Mouse (Mus musculus) embryonic facial prominence, embryonic 15.5 days (tissue): Measurements from ENCODE around the gene Abca17. TPM values are rescaled to one million over a fixed set of nuclear protein-coding genes. Genes with fewer than 3 reads are reported as not detected.
A peak's percentile ranks its signal among the peaks of the same experiment; 100 is the strongest.

Experiments
- ATAC-seq: fragments of 200-750 bp; cut with Nextera tagmentation; 2 replicates; pipeline ENCODE4 v1.8.0; 2017; ENCODE audit warnings: low read depth, moderate TSS enrichment; ENCODE audit not compliant: insufficient number of reproducible peaks, low FRiP score, low TSS enrichment
- H3K27ac ChIP-seq: fragments of 300-500 bp; sonication (generic); replicated peaks from 2 replicates; pipeline ENCODE4 v1.5.1; 2015; ENCODE audit warnings: mild to moderate bottlenecking, inconsistent platforms
- H3K27me3 ChIP-seq: fragments of 300-500 bp; sonication (generic); 2 replicates; pipeline ENCODE4 v1.6.1; 2015; ENCODE audit warnings: inconsistent platforms
- H3K36me3 ChIP-seq: fragments of 300-500 bp; sonication (generic); 2 replicates; pipeline ENCODE4 v1.6.1; 2015; ENCODE audit warnings: mild to moderate bottlenecking, inconsistent platforms
- H3K4me1 ChIP-seq: fragments of 300-500 bp; sonication (generic); 2 replicates; pipeline ENCODE4 v1.6.1; 2015; ENCODE audit warnings: inconsistent platforms
- H3K4me2 ChIP-seq: fragments of 300-500 bp; sonication (generic); replicated peaks from 2 replicates; pipeline ENCODE4 v1.6.1; 2015; ENCODE audit warnings: mild to moderate bottlenecking, inconsistent platforms
- H3K4me3 ChIP-seq: fragments of 300-500 bp; sonication (generic); replicated peaks from 2 replicates; pipeline ENCODE4 v1.5.1; 2015; ENCODE audit warnings: mild to moderate bottlenecking, inconsistent platforms
- H3K9ac ChIP-seq: fragments of 300-500 bp; sonication (generic); 2 replicates; pipeline ENCODE4 v1.6.1; 2015; ENCODE audit warnings: inconsistent platforms
- H3K9me3 ChIP-seq: fragments of 300-500 bp; sonication (generic); replicated peaks from 2 replicates; pipeline ENCODE4 v1.6.1; 2016; ENCODE audit warnings: inconsistent platforms
- WGBS: fragments of 180-500 bp; shearing (Covaris S2); methylation state at CpG from one replicate; pipeline ENCODE4 v1.1.7; 2015; 5-methylcytosine and 5-hydroxymethylcytosine counted together
- polyA plus RNA-seq: library from polyadenylated mRNA; unstranded; fragments of >200 nt; fragmentation: Nextera tagmentation; extraction: Ambion mirVana; gene quantifications from 2 replicates; pipeline ENCODE4 v1.2.1, GENCODE M21; 2015

The Abca17 gene
- polyA plus RNA-seq, 1 experiment from 2014 or later: not detected

DNA sequence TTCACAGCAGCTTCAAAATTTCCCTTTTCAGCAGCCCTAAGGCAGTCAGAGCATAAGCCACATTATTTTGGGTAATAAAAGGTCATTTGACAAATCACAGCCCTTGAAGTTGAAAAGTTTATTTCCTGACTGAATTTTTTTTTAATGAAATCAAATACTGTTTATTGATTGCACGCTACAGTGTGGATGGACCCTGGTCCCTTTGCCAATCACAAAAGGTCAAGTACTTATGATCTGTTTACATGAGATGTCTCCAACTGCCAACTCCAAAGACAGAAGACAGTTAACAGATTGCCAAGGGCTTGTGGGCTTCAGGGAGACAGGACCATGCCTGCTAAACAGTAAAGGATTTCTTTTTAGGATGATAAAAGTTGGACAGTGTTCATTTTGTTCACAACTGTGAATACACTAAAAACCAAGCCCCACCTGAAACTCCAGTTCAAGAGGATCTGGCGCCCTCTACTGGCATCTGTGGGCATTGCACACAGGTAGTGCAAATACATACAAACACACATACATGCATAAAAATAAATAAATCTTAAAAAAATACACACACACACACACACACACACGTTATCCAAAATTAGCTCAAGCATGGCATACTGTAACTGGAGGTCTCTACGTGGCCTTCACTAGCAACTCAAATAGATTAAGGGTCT, 107.4 kb downstream of the Abca17 start:
- WGBS: 90% methylated on average over 4 of the region's 4 CpGs
- no peak for ATAC-seq
- no peaks in the 10 kb centered on the region for H3K4me1 ChIP-seq
- H3K27me3 ChIP-seq: no peaks in the 10 kb centered on the region
- H3K4me2 ChIP-seq: no peak overlapping the region
- 0 out of 2 replicates have a peak, but pooled peaks cover 4% of the 10 kb centered on the region for H3K9me3 ChIP-seq
- H3K36me3 ChIP-seq: peaks cover 82% of the 10 kb centered on the region
- no peak overlapping the region for H3K4me3 ChIP-seq
- no peak overlapping the region for H3K27ac ChIP-seq
- no peak overlapping the region for H3K9ac ChIP-seq

DNA sequence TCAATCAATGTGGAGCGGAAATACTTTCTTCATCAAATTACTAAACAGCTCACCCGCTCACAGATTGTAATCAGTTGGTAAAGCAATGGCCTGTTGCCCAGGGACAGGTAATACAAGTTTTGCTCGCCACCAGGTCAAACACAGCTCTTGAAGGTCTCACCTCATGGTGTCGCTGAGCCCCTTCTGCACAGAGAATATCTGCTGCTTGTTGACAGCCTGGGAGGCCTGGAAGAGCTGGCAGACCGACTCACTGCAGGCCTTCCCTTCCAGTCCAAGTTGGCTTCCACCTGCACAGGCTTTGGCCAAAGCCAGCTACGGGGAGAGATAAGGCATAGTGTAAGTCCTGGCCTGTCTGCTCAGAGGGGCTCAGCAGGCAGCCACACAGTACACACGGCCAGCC, 113.9 kb downstream of the Abca17 start:
- H3K36me3 ChIP-seq: peaks cover 95% of the 10 kb centered on the region
- WGBS: 93% methylated on average over 7 of the region's 7 CpGs

DNA sequence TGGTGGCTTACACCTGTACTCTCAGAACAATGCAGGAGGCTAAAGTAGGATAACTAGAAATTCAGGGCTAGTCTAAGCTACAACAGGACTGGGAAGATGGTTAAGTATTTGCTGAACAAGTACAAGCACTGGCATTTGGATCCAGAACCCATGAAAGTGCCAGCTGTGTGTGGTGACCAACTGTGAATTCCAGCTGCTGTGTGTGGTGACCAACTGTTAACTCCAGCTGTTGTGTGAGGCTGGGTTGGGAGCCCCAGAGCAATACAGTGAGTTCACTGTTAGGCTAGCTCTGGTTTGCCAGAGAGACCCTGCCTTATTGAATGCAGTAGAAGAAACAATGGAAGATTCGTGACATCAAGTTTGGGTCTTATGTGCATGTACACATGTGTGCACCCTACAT, 114.4 kb downstream of the Abca17 start:
- Histone ChIP-seq H3K9ac (no peak overlapping the region), H3K9me3 (no peaks in the 10 kb centered on the region), H3K4me1 (no peaks in the 10 kb centered on the region), H3K4me2 (no peak overlapping the region), H3K4me3 (no peak overlapping the region), H3K36me3 (peaks cover 93% of the 10 kb centered on the region), H3K27ac (no peak overlapping the region), H3K27me3 (no peaks in the 10 kb centered on the region)
- ATAC-seq: no peak
- WGBS: 97% methylated on average over 1 of the region's 1 CpGs

More for the DNA sequence above, 113.9 kb downstream of the Abca17 start:
- Histone ChIP-seq H3K9ac (no peak overlapping the region), H3K4me2 (no peak overlapping the region), H3K27ac (no peak overlapping the region), H3K4me1 (no peaks in the 10 kb centered on the region), H3K27me3 (no peaks in the 10 kb centered on the region), H3K9me3 (no peaks in the 10 kb centered on the region), H3K4me3 (no peak overlapping the region)
- no peak for ATAC-seq

DNA sequence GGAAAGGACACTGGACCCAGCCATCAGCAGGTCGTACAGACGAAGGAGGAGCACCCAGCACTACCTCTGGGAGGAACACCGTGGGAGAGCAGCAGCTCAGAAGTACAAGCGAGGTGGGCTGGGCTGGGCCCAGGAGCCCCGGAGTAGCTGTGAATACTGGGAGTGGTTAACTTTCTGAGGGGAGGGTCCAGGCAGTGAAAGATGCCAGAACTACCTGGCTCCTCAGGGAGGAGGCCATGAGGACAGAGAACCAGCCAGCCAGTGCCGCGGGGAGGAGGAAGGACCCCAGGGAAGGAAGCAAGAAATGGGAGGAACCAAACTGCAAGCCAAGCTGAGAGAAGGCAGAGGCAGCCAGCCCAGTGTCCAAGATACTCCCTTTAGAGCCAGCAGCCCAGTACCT, 122.9 kb downstream of the Abca17 start:
- WGBS: 87% methylated on average over 5 of the region's 7 CpGs
- H3K9me3 ChIP-seq: no peaks in the 10 kb centered on the region
- H3K27ac ChIP-seq: no peak overlapping the region
- no peak overlapping the region for H3K4me2 ChIP-seq
- no peak overlapping the region for H3K9ac ChIP-seq
- ATAC-seq: no peak
- H3K36me3 ChIP-seq: peaks cover 88% of the 10 kb centered on the region
- no peak overlapping the region for H3K4me3 ChIP-seq
- H3K4me1 ChIP-seq: no peaks in the 10 kb centered on the region
- H3K27me3 ChIP-seq: no peaks in the 10 kb centered on the region

DNA sequence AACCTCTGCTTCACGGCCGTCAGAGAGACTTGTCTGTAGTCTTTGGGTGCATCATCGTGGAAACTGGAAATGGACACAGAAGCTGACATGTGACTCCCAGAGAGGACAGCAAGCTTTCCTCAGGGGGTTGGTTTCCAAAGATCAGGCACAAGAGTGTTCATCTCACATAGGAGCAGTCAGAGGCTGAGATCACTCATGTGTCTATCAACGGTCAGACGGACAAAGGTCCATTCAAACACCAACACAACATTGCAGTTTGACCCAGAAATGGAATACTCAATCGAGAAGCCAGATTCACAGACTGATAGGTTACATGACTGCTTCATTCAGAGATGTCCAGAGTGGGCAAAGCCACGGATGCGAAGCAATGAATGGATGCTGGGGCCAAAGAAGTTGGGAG, 124.1 kb downstream of the Abca17 start:
- H3K9me3 ChIP-seq: no peaks in the 10 kb centered on the region
- H3K4me1 ChIP-seq: no peaks in the 10 kb centered on the region
- peaks cover 80% of the 10 kb centered on the region for H3K36me3 ChIP-seq
- WGBS: 94% methylated on average over 8 of the region's 8 CpGs
- ATAC-seq: no peak
- H3K27me3 ChIP-seq: no peaks in the 10 kb centered on the region
- H3K4me2 ChIP-seq: no peak overlapping the region
- H3K27ac ChIP-seq: no peak overlapping the region
- no peak overlapping the region for H3K4me3 ChIP-seq
- H3K9ac ChIP-seq: no peak overlapping the region

DNA sequence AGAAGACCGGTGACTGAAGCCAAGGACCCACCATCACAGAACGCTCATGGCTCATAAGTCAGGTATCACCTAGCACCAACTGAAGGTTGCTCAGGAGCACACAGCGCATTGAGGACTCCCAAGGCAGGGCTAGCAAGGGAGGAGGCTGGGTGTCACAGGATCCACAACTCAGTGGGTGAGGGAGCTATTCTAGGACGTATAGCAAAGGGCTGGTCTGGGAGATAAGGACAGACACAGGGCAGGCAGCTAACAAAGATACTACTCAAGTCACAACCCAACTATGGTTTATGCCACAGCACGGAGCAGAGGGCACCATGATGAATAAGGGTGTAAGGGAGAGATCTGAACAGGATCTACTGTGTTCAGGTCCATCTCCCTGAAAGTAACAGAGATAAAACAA, 125.0 kb downstream of the Abca17 start:
- H3K36me3 ChIP-seq: peaks cover 73% of the 10 kb centered on the region
- H3K9ac ChIP-seq: no peak overlapping the region
- ATAC-seq: no peak
- no peaks in the 10 kb centered on the region for H3K4me1 ChIP-seq
- 94% methylated on average over 5 of the region's 5 CpGs for WGBS
- H3K9me3 ChIP-seq: no peaks in the 10 kb centered on the region
- H3K27me3 ChIP-seq: no peaks in the 10 kb centered on the region
- no peak overlapping the region for H3K27ac ChIP-seq
- H3K4me2 ChIP-seq: no peak overlapping the region
- H3K4me3 ChIP-seq: no peak overlapping the region

DNA sequence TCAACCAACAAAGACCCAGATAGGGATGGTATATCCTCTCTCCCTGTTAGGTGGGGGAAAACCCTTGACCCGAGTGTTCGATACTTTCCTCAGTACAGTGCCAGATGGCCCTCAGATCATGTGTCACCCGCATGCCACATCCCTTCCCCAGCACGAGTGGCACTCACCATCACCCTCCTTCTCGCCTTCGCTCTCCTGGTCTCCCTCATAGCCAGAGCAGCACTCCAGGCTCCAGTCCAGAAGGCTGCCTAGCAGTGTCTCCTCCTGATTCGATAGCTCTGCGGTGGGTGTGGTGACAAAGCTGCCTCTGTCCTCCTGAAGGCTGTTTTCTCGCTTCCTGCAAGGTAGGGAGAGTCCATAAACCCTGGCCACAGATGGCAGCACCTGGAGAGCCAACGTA, 126.1 kb downstream of the Abca17 start:
- Histone ChIP-seq H3K4me3 (no peak overlapping the region), H3K27ac (no peak overlapping the region), H3K4me1 (peaks cover 5% of the 10 kb centered on the region), H3K9me3 (no peaks in the 10 kb centered on the region), H3K27me3 (no peaks in the 10 kb centered on the region), H3K9ac (no peak overlapping the region), H3K4me2 (no peak overlapping the region), H3K36me3 (peaks cover 63% of the 10 kb centered on the region)
- ATAC-seq: no peak
- 77% methylated on average over 10 of the region's 10 CpGs for WGBS

DNA sequence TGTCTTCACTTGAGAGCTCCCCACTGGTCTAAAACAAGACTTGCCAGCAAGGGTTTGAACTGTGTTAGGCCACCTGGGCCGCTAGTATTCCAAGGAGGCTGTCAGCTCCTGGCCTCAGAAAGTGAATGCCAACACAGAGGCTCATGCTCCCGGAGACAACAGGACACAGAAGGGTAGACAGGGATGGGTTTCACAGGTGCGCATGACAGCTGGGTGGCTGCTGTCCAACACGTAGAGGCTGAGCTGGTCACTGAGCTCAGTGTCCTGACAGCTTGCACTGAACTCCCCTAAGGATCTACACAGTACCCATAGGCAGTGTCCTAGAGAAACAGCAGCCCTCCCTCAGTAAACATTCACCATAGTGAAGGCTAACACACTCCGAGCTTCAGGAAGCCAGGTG, 127.4 kb downstream of the Abca17 start:
- Histone ChIP-seq H3K9ac (no peak overlapping the region), H3K36me3 (peaks cover 55% of the 10 kb centered on the region), H3K4me1 (peaks cover 14% of the 10 kb centered on the region), H3K4me2 (no peak overlapping the region), H3K9me3 (no peaks in the 10 kb centered on the region), H3K4me3 (no peak overlapping the region), H3K27ac (no peak overlapping the region), H3K27me3 (no peaks in the 10 kb centered on the region)
- WGBS: 85% methylated on average over 5 of the region's 5 CpGs
- ATAC-seq: no peak

DNA sequence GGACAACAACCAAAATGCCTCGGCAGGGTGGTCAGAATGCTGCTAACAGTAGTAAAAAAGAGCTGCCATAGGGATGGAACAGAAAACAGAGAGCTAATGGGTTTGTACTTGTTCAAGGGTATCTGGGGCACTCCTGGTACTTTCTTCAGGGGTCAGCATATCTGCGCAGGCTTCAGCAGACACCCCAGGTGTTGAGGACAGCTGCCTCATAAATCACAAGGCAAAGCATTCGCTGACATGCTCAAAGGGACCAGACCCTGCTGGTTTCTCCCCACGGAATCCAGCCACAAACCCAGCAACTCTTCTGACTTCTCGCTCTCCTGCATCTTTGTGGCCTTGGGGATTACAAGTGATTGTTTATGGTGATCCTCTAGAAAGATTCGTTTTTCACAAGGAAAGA, 128.2 kb downstream of the Abca17 start:
- ATAC-seq: no peak
- no peak overlapping the region for H3K4me2 ChIP-seq
- H3K27ac ChIP-seq: no peak overlapping the region
- H3K36me3 ChIP-seq: peaks cover 52% of the 10 kb centered on the region
- H3K4me1 ChIP-seq: peaks cover 14% of the 10 kb centered on the region
- H3K9me3 ChIP-seq: no peaks in the 10 kb centered on the region
- no peak overlapping the region for H3K4me3 ChIP-seq
- no peaks in the 10 kb centered on the region for H3K27me3 ChIP-seq
- 78% methylated on average over 6 of the region's 6 CpGs for WGBS
- H3K9ac ChIP-seq: no peak overlapping the region

DNA sequence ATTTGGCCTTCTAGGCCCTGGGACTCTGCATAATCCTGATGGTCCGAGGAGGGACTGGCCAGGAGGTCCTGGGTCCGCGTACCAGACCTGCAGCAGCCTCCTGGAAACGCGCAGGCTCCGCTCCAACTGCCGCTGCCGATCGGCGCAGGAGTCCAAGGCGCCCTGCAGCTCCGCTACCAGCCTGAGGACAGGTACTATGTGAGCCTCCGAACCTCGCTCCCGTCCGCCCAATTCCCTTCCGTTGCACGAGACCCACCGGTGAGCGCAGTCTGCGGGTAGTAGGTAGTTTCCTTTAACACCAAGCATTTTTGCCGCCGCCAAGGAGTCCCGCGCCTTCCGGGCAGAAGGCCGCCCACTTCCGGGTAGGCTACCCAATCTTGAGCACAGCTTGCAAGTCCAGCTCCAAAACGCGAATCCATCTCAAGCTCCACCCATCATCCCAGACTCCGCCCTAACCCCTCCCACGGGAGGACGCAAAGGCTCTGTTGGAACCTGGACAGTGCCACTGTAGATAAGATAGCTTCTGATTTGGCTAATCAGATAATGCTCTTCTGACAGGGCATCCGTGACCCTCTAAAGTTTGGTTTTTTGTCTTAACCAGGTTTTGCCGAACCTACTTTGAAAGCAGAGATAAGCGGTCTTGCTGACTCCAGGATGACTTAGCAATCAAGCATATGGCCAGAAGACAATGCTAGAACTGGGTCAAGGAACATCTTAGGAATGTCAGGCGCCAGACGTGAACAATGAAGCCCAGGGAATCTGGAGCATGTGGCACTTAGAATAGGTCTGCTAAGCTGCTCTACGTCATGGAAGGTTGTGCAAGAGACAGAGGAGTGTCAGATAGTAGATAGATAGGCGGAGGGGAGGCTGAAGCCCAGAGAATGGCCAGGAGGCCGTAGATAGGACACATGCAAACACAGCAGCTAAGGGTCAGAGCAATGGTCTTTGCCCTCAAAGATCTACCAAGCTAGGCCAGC, 130.1 kb downstream of the Abca17 start, which contains the start of gene Tedc2:
Gene Tedc2 (minus strand): TSS at position 417 of the 977 bp plus-strand sequence.
- H3K4me2 ChIP-seq: peak within 1 kb of the TSS; percentile 74
- H3K9ac ChIP-seq: peak within 1 kb of the TSS; percentile 69
- peak within 1 kb of the TSS; percentile 55 for H3K27ac ChIP-seq
- 5% methylated on average over 41 of the region's 41 CpGs for WGBS
- no peaks in the 10 kb centered on the region for H3K27me3 ChIP-seq
- ATAC-seq: peak; percentile 92
- H3K4me1 ChIP-seq: peaks cover 14% of the 10 kb centered on the region
- peaks cover 51% of the 10 kb centered on the region for H3K36me3 ChIP-seq
- peak within 1 kb of the TSS; percentile 74 for H3K4me3 ChIP-seq
- H3K9me3 ChIP-seq: no peaks in the 10 kb centered on the region

DNA sequence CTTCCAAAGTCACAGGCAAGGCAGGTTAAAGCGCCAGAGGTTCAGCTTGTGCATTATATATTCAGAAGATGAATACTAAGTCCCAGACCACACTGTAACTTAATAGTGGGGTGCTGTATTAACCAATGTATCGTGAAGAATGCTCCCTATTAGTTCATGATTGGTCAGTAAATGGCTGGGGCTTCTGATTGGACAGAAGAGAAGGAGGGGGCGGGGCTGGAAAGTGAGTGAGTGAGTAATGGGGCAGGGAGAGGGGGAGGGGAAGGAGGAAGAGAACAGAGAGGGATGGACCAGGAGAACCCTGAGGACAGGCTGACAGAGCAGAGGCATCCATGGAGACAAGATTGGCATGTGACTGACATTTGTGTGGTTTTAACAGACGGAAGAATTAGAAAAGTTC, 134.0 kb downstream of the Abca17 start:
- no peak overlapping the region for H3K9ac ChIP-seq
- H3K4me3 ChIP-seq: no peak overlapping the region
- peaks cover 26% of the 10 kb centered on the region for H3K4me1 ChIP-seq
- ATAC-seq: no peak
- no peaks in the 10 kb centered on the region for H3K9me3 ChIP-seq
- no peak overlapping the region for H3K27ac ChIP-seq
- H3K4me2 ChIP-seq: no peak overlapping the region
- 62% methylated on average over 4 of the region's 4 CpGs for WGBS
- H3K36me3 ChIP-seq: peaks cover 27% of the 10 kb centered on the region
- H3K27me3 ChIP-seq: no peaks in the 10 kb centered on the region
